Mouse (Mus musculus) liver, embryonic 15.5 days (tissue): ENCODE measurements around the gene Clic1. TPM values are rescaled to one million over a fixed set of nuclear protein-coding genes. Genes with fewer than 3 reads are reported as not detected.

Source experiments
- ATAC-seq: fragments of 200-750 bp; cut with Nextera tagmentation; 2 replicates; pipeline ENCODE4 v1.8.0; 2017; ENCODE audit warnings: moderate number of reproducible peaks, mild to moderate bottlenecking, moderate library complexity; ENCODE audit not compliant: insufficient read depth
- H3K27ac ChIP-seq: fragments of 300-500 bp; sonication (generic); replicated peaks from 2 replicates; pipeline ENCODE4 v1.5.1; 2015; ENCODE audit warnings: mild to moderate bottlenecking, inconsistent platforms
- H3K27me3 ChIP-seq: fragments of 300-500 bp; sonication (generic); 2 replicates; pipeline ENCODE4 v1.6.1; 2015; ENCODE audit warnings: mild to moderate bottlenecking, inconsistent platforms
- H3K36me3 ChIP-seq: fragments of 300-500 bp; sonication (generic); replicated peaks from 2 replicates; pipeline ENCODE4 v1.6.1; 2015; ENCODE audit warnings: moderate library complexity, mild to moderate bottlenecking, inconsistent platforms
- H3K4me1 ChIP-seq: fragments of 300-500 bp; sonication (generic); replicated peaks from 2 replicates; pipeline ENCODE4 v1.6.1; 2015; ENCODE audit warnings: inconsistent platforms
- H3K4me2 ChIP-seq: fragments of 300-500 bp; sonication (generic); 2 replicates; pipeline ENCODE4 v1.6.1; 2015; ENCODE audit warnings: moderate library complexity, mild to moderate bottlenecking, inconsistent platforms
- H3K4me3 ChIP-seq: fragments of 300-500 bp; sonication (generic); replicated peaks from 2 replicates; pipeline ENCODE4 v1.5.1; 2015; ENCODE audit warnings: mild to moderate bottlenecking, inconsistent platforms
- H3K9ac ChIP-seq: fragments of 300-500 bp; sonication (generic); 2 replicates; pipeline ENCODE4 v1.6.1; 2015; ENCODE audit warnings: moderate library complexity, mild to moderate bottlenecking, inconsistent platforms
- H3K9me3 ChIP-seq: fragments of 300-500 bp; sonication (generic); replicated peaks from 2 replicates; pipeline ENCODE4 v1.6.1; 2016; ENCODE audit warnings: inconsistent platforms
- WGBS: fragments of 180-500 bp; shearing (Covaris S2); methylation state at CpG from one replicate; pipeline ENCODE4 v1.1.7; 2015; ENCODE audit warnings: mixed read lengths; ENCODE audit not compliant: insufficient replicate concordance; 5-methylcytosine and 5-hydroxymethylcytosine counted together
- polyA plus RNA-seq: library from polyadenylated mRNA; unstranded; fragments of >200 nt; fragmentation: Nextera tagmentation; extraction: Ambion mirVana; gene quantifications from 2 replicates; pipeline ENCODE4 v1.2.1, GENCODE M21; 2015

Clic1 gene
- polyA plus RNA-seq, 1 experiment from 2014 or later: 122 TPM

- no peak overlapping the region for H3K9ac ChIP-seq
- no peaks in the 10 kb centered on the region for H3K9me3 ChIP-seq
- H3K4me3 ChIP-seq: no peak overlapping the region
- ATAC-seq: no peak
- 67% methylated on average over 17 of the region's 17 CpGs for WGBS
- H3K4me1 ChIP-seq: peaks cover 31% of the 10 kb centered on the region
- H3K27me3 ChIP-seq: peaks cover 75% of the 10 kb centered on the region
- H3K36me3 ChIP-seq: no peaks in the 10 kb centered on the region
- H3K4me2 ChIP-seq: no peak overlapping the region
- no peak overlapping the region for H3K27ac ChIP-seq
Observed at GRCm38 (mm10) chr17:35068213-35068914, 18.6 kb downstream of the Clic1 start.

GRCm38 (mm10) chr17:35070556-35071229 lies 20.9 kb downstream of the Clic1 start:
- Histone ChIP-seq H3K9ac (no peak overlapping the region), H3K36me3 (no peaks in the 10 kb centered on the region), H3K4me2 (no peak overlapping the region), H3K27ac (no peak overlapping the region), H3K9me3 (no peaks in the 10 kb centered on the region), H3K27me3 (peaks cover 60% of the 10 kb centered on the region), H3K4me1 (peaks cover 17% of the 10 kb centered on the region), H3K4me3 (no peak overlapping the region)
- no peak for ATAC-seq
- WGBS: 33% methylated on average over 6 of the region's 6 CpGs

- H3K36me3 ChIP-seq: no peaks in the 10 kb centered on the region
- no peak overlapping the region for H3K27ac ChIP-seq
- H3K9me3 ChIP-seq: no peaks in the 10 kb centered on the region
- no peak overlapping the region for H3K4me2 ChIP-seq
- no peak overlapping the region for H3K4me3 ChIP-seq
- no peak overlapping the region for H3K9ac ChIP-seq
- no peak for ATAC-seq
- peaks cover 52% of the 10 kb centered on the region for H3K27me3 ChIP-seq
- WGBS: 67% methylated on average over 9 of the region's 9 CpGs
- H3K4me1 ChIP-seq: peaks cover 14% of the 10 kb centered on the region
Observed at GRCm38 (mm10) chr17:35071454-35071853, 21.7 kb downstream of the Clic1 start.

GRCm38 (mm10) chr17:35074097-35074496 lies 24.3 kb downstream of the Clic1 start:
- Histone ChIP-seq H3K36me3 (no peaks in the 10 kb centered on the region), H3K9me3 (no peaks in the 10 kb centered on the region), H3K4me2 (no peak overlapping the region), H3K9ac (no peak overlapping the region; the same call in 1 of the 2 replicates), H3K4me1 (peaks cover 31% of the 10 kb centered on the region), H3K27ac (no peak overlapping the region), H3K27me3 (peaks cover 44% of the 10 kb centered on the region), H3K4me3 (no peak overlapping the region)
- no peak for ATAC-seq
- WGBS: 24% methylated on average over 17 of the region's 17 CpGs

GRCm38 (mm10) chr17:35076507-35077176 lies 26.9 kb downstream of the Clic1 start, which contains the start of gene Ly6g6e:
TSS of gene Ly6g6e (plus strand) at chr17:35076902.
- Histone ChIP-seq H3K36me3 (no peaks in the 10 kb centered on the region), H3K4me2 (peak within 1 kb of the TSS; percentile 29), H3K27ac (no peak within 1 kb of the TSS), H3K4me1 (peaks cover 46% of the 10 kb centered on the region), H3K4me3 (no peak within 1 kb of the TSS), H3K9ac (no peak within 1 kb of the TSS), H3K27me3 (peaks cover 30% of the 10 kb centered on the region), H3K9me3 (no peaks in the 10 kb centered on the region)
- no peak for ATAC-seq
- WGBS: 33% methylated on average over 10 of the region's 10 CpGs

- no peaks in the 10 kb centered on the region for H3K36me3 ChIP-seq
- no peak for ATAC-seq
- no peak overlapping the region for H3K4me3 ChIP-seq
- no peak overlapping the region for H3K9ac ChIP-seq
- H3K27ac ChIP-seq: no peak overlapping the region
- no peaks in the 10 kb centered on the region for H3K9me3 ChIP-seq
- peaks cover 46% of the 10 kb centered on the region for H3K4me1 ChIP-seq
- H3K27me3 ChIP-seq: peaks cover 30% of the 10 kb centered on the region
- no peak overlapping the region for H3K4me2 ChIP-seq
- WGBS: 18% methylated on average over 2 of the region's 2 CpGs
Observed at GRCm38 (mm10) chr17:35077285-35077684, 27.5 kb downstream of the Clic1 start.

- Histone ChIP-seq H3K4me1 (peaks cover 46% of the 10 kb centered on the region), H3K4me2 (peak within 1 kb of the TSS; percentile 29), H3K27ac (no peak within 1 kb of the TSS), H3K9me3 (no peaks in the 10 kb centered on the region), H3K9ac (no peak within 1 kb of the TSS), H3K4me3 (no peak within 1 kb of the TSS), H3K36me3 (no peaks in the 10 kb centered on the region), H3K27me3 (peaks cover 29% of the 10 kb centered on the region)
- WGBS: 13% methylated on average over 14 of the region's 14 CpGs
- no peak for ATAC-seq
Observed at GRCm38 (mm10) chr17:35077786-35078233, 28.0 kb downstream of the Clic1 start, which contains the start of gene Ly6g6d. TSS of gene Ly6g6d (minus strand) at chr17:35078065.

- no peaks in the 10 kb centered on the region for H3K9me3 ChIP-seq
- 13% methylated on average over 9 of the region's 9 CpGs for WGBS
- no peaks in the 10 kb centered on the region for H3K36me3 ChIP-seq
- H3K4me1 ChIP-seq: peaks cover 47% of the 10 kb centered on the region
- H3K27me3 ChIP-seq: peaks cover 18% of the 10 kb centered on the region
- peak overlapping the region; percentile 85 for H3K27ac ChIP-seq
- H3K4me2 ChIP-seq: peak overlapping the region; percentile 70
- ATAC-seq: peak; percentile 96
- H3K9ac ChIP-seq: peak overlapping the region; percentile 23
- H3K4me3 ChIP-seq: peak overlapping the region; percentile 39
Observed at GRCm38 (mm10) chr17:35079778-35080177, 30.0 kb downstream of the Clic1 start.

GRCm38 (mm10) chr17:35080248-35080647 lies 30.5 kb downstream of the Clic1 start:
- 26% methylated on average over 6 of the region's 6 CpGs for WGBS

GRCm38 (mm10) chr17:35080710-35081109 lies 30.9 kb downstream of the Clic1 start:
- peak overlapping the region; percentile 23; the same call in 1 of the 2 replicates for H3K9ac ChIP-seq

More at GRCm38 (mm10) chr17:35080248-35080647, 30.5 kb downstream of the Clic1 start:
- Histone ChIP-seq H3K9me3 (no peaks in the 10 kb centered on the region), H3K27ac (peak overlapping the region; percentile 85), H3K27me3 (peaks cover 18% of the 10 kb centered on the region), H3K4me1 (peaks cover 51% of the 10 kb centered on the region), H3K4me3 (peak overlapping the region; percentile 39), H3K36me3 (no peaks in the 10 kb centered on the region), H3K9ac (peak overlapping the region; percentile 23), H3K4me2 (peak overlapping the region; percentile 70)
- peak; percentile 66 for ATAC-seq

More at GRCm38 (mm10) chr17:35080710-35081109, 30.9 kb downstream of the Clic1 start:
- Histone ChIP-seq H3K27ac (peak overlapping the region; percentile 85), H3K4me1 (peaks cover 56% of the 10 kb centered on the region), H3K4me2 (peak overlapping the region; percentile 70), H3K4me3 (no peak overlapping the region; the same call in 1 of the 2 replicates), H3K9me3 (no peaks in the 10 kb centered on the region), H3K27me3 (peaks cover 18% of the 10 kb centered on the region), H3K36me3 (no peaks in the 10 kb centered on the region)
- 83% methylated on average over 4 of the region's 4 CpGs for WGBS
- no peak for ATAC-seq
